Mouse (Mus musculus) CH12.LX (cell line): ENCODE data around the gene Ltb.

Experiments
- CTCF ChIP-seq, 2 experiments: IDR thresholded peaks in 1 of 2; conservative IDR thresholded peaks in 1 of 2; 2 replicates each; pipeline ENCODE4 v1.5.1; 2011 to 2012; ENCODE audit warnings: low read depth in 2 of 2, low read length in 2 of 2, improper control_type of control experiment in 1 of 2, inconsistent platforms in 1 of 2, mild to moderate bottlenecking in 1 of 2, moderate library complexity in 1 of 2
- ETS1 ChIP-seq: conservative IDR thresholded peaks from 2 replicates; pipeline ENCODE4 v1.6.1; 2012; ENCODE audit warnings: low read depth, mild to moderate bottlenecking, inconsistent platforms, low read length, improper control_type of control experiment, moderate library complexity
- GABPA ChIP-seq: IDR thresholded peaks from 2 replicates; pipeline ENCODE4 v1.6.1; 2012; ENCODE audit warnings: low read depth, low read length, improper control_type of control experiment, inconsistent platforms; ENCODE audit not compliant: insufficient replicate concordance
- MAX ChIP-seq: IDR thresholded peaks from 2 replicates; pipeline ENCODE4 v1.6.1; 2011; ENCODE audit warnings: low read length, improper control_type of control experiment
- MAZ ChIP-seq: IDR thresholded peaks from 2 replicates; pipeline ENCODE4 v1.6.1; 2012; ENCODE audit warnings: low read depth, mild to moderate bottlenecking, inconsistent platforms, low read length, improper control_type of control experiment, moderate library complexity
- MYC ChIP-seq: IDR thresholded peaks from 2 replicates; pipeline ENCODE4 v1.6.1; 2011; ENCODE audit warnings: low read depth, mild to moderate bottlenecking, improper control_type of control experiment, low read length
- POLR2A ChIP-seq: IDR thresholded peaks from 2 replicates; pipeline ENCODE4 v1.6.1; 2011; ENCODE audit warnings: low read depth, mild to moderate bottlenecking, improper control_type of control experiment, low read length
- TCF12 ChIP-seq: IDR thresholded peaks from 2 replicates; pipeline ENCODE4 v1.6.1; 2014; ENCODE audit warnings: low read depth, mild to moderate bottlenecking, inconsistent platforms, low read length, improper control_type of control experiment
- USF1 ChIP-seq: IDR thresholded peaks from 2 replicates; pipeline ENCODE4 v1.6.1; 2014; ENCODE audit warnings: low read depth, mild to moderate bottlenecking, inconsistent platforms, low read length, improper control_type of control experiment
- ZC3H11A ChIP-seq: IDR thresholded peaks from 2 replicates; pipeline ENCODE4 v1.6.1; 2012; ENCODE audit warnings: low read depth, mild to moderate bottlenecking, inconsistent platforms, low read length, improper control_type of control experiment
- ZKSCAN1 ChIP-seq: IDR thresholded peaks from 2 replicates; pipeline ENCODE4 v1.6.1; 2012; ENCODE audit warnings: low read depth, inconsistent platforms, low read length, improper control_type of control experiment, borderline replicate concordance

- TF ChIP-seq TCF12 (peak; percentile 30; the same call in 1 of the 2 replicates), ZC3H11A (no peak), ETS1 (no peak), USF1 (no peak), MAX (no peak), ZKSCAN1 (no peak), CTCF (conservative IDR thresholded peaks at IDR 0.05 in 1 of 2, IDR thresholded peaks at IDR 0.05 in 1 of 2; ENCODE audit: low read depth in 2 of 2, low read length in 2 of 2) (no peak), GABPA (no peak), MAZ (peak; percentile 45; the same call in 1 of the 2 replicates), POLR2A (peak; percentile 18; the same call in 1 of the 2 replicates), MYC (no peak)
Measured at GRCm38 (mm10) chr17:35175382-35175781, 18.9 kb upstream of the Ltb start.
